8 mouse cellular contexts compared by ENCODE assay signal in genomic region chr19:8988346-8989065, GRCm38 (mm10). TPM values are rescaled to one million over a fixed set of nuclear protein-coding genes. Genes with fewer than 3 reads are reported as not detected.
DNase-seq lines count a peak whose midpoint lies in the region; ATAC-seq and TF ChIP-seq lines count a peak whose summit lies in the region.

No protein-coding gene starts in this region.

- peaks cover 68% of the 10 kb centered on the region for H3K4me1 ChIP-seq in lung, embryonic 16.5 days (replicated peaks; ENCODE audit: control insufficient read depth, insufficient read depth, low read length)
- peaks cover 66% of the 10 kb centered on the region for H3K4me1 ChIP-seq in forebrain, embryonic 13.5 days
- peaks cover 48% of the 10 kb centered on the region for H3K4me1 ChIP-seq in small intestine, adult 2 months (ENCODE audit: control insufficient read depth, insufficient read depth, insufficient read length, low read length)

- no peaks in the 10 kb centered on the region for H3K9me3 ChIP-seq in lung, embryonic 16.5 days (ENCODE audit: control insufficient read depth, low read length)
- H3K9me3 ChIP-seq in forebrain, embryonic 13.5 days (replicated peaks), result no peaks in the 10 kb centered on the region

- peak overlapping the region; percentile 95 for H3K27ac ChIP-seq in lung, embryonic 16.5 days (ENCODE audit: low read length)
- no peak overlapping the region for H3K27ac ChIP-seq in forebrain, embryonic 13.5 days
- H3K27ac ChIP-seq in small intestine, adult 2 months (ENCODE audit: insufficient read depth, low read depth, low read length), result peak overlapping the region; percentile 94

- peak overlapping the region; percentile 88 for H3K9ac ChIP-seq in lung, embryonic 16.5 days (ENCODE audit: low read length)
- peak overlapping the region; percentile 64; the same call in 1 of the 2 replicates for H3K9ac ChIP-seq in forebrain, embryonic 13.5 days

- no peak for DNase-seq in lung, postnatal 14 days
- DNase-seq in kidney, postnatal 10 days, result peak; percentile 44
- no peak for DNase-seq in right cerebral cortex, postnatal 14 days
- no peak for DNase-seq in retina, embryonic 14.5 days (ENCODE audit: low spot score)
- DNase-seq in urinary bladder, postnatal 4 days (ENCODE audit: low spot score in 2 of 2), result no peak

- 27% methylated on average over 15 of the region's 15 CpGs for WGBS in lung, embryonic 16.5 days
- 20% methylated on average over 15 of the region's 15 CpGs for WGBS in forebrain, embryonic 13.5 days
- 41% methylated on average over 15 of the region's 15 CpGs for WGBS in small intestine, adult 2 months

- peak overlapping the region; percentile 66 for H3K4me2 ChIP-seq in lung, embryonic 16.5 days (ENCODE audit: low read depth, low read length)
- peak overlapping the region; percentile 95 for H3K4me2 ChIP-seq in forebrain, embryonic 13.5 days

- H3K27me3 ChIP-seq in lung, embryonic 16.5 days (ENCODE audit: control insufficient read depth, insufficient read depth, low read depth, low read length), result no peaks in the 10 kb centered on the region
- H3K27me3 ChIP-seq in forebrain, embryonic 13.5 days, result peaks cover 42% of the 10 kb centered on the region
- H3K27me3 ChIP-seq in small intestine, adult 2 months (ENCODE audit: control insufficient read depth, insufficient read depth, low read length), result no peaks in the 10 kb centered on the region

- peak; percentile 7; the same call in 1 of the 2 replicates for TF ChIP-seq CTCF in small intestine, adult 2 months (IDR thresholded peaks at IDR 0.05; ENCODE audit: extremely low read depth, insufficient read length, insufficient replicate concordance, low read depth, low read length)

- no peak for ATAC-seq in lung, embryonic 16.5 days (ENCODE audit: low read depth)
- no peak for ATAC-seq in forebrain, embryonic 13.5 days

- no peaks in the 10 kb centered on the region for H3K36me3 ChIP-seq in lung, embryonic 16.5 days (ENCODE audit: control insufficient read depth, insufficient read depth, low read length)
- no peaks in the 10 kb centered on the region for H3K36me3 ChIP-seq in forebrain, embryonic 13.5 days (ENCODE audit: poor library complexity, severe bottlenecking)
- H3K36me3 ChIP-seq in small intestine, adult 2 months (ENCODE audit: control insufficient read depth, insufficient read depth, low read length), result peaks cover 1% of the 10 kb centered on the region; the same call in 1 of the 2 replicates

- peak overlapping the region; percentile 79 for H3K4me3 ChIP-seq in lung, embryonic 16.5 days (ENCODE audit: low read length)
- H3K4me3 ChIP-seq in forebrain, embryonic 13.5 days, result peak overlapping the region; percentile 51
- peak overlapping the region; percentile 73 for H3K4me3 ChIP-seq in small intestine, adult 2 months (ENCODE audit: low read depth, low read length)

- TF ChIP-seq POLR2A in small intestine, adult 2 months (IDR thresholded peaks at IDR 0.05; ENCODE audit: low read depth, low read length), result no peak

RNA-seq across cellular contexts. Expression of gene Ahnak, which starts 0.6 kb away (rescaled TPM):
- 30.5 and 31.0 TPM in 2 replicates for polyA plus RNA-seq in lung, embryonic 16.5 days (2015; fragmentation: Nextera tagmentation; extraction: Ambion mirVana)
- 2.8 and 3.0 TPM in 2 replicates for polyA plus RNA-seq in forebrain, embryonic 13.5 days (2015; fragmentation: Nextera tagmentation; extraction: Ambion mirVana)
- 5.1 and 14.7 TPM in 2 replicates for polyA plus RNA-seq in small intestine, adult 2 months (2012; rRNA removed)

RNA-seq across cellular contexts. Expression of gene Eef1g, which starts 21.7 kb away (rescaled TPM):
- 366 TPM in 2 replicates for polyA plus RNA-seq in lung, embryonic 16.5 days (2015; fragmentation: Nextera tagmentation; extraction: Ambion mirVana)
- polyA plus RNA-seq in forebrain, embryonic 13.5 days (2015; fragmentation: Nextera tagmentation; extraction: Ambion mirVana), result 369 and 373 TPM in 2 replicates
- 90.2 and 129 TPM in 2 replicates for polyA plus RNA-seq in small intestine, adult 2 months (2012; rRNA removed)

RNA-seq across cellular contexts. Expression of gene Tut1, which starts 34.9 kb away (rescaled TPM):
- polyA plus RNA-seq in lung, embryonic 16.5 days (2015; fragmentation: Nextera tagmentation; extraction: Ambion mirVana), result 27.5 and 28.9 TPM in 2 replicates
- polyA plus RNA-seq in forebrain, embryonic 13.5 days (2015; fragmentation: Nextera tagmentation; extraction: Ambion mirVana), result 35.3 and 36.7 TPM in 2 replicates
- 5.6 and 13.2 TPM in 2 replicates for polyA plus RNA-seq in small intestine, adult 2 months (2012; rRNA removed)

RNA-seq across cellular contexts. Expression of gene Mta2, which starts 46.8 kb away (rescaled TPM):
- polyA plus RNA-seq in lung, embryonic 16.5 days (2015; fragmentation: Nextera tagmentation; extraction: Ambion mirVana), result 149 and 164 TPM in 2 replicates
- 178 and 180 TPM in 2 replicates for polyA plus RNA-seq in forebrain, embryonic 13.5 days (2015; fragmentation: Nextera tagmentation; extraction: Ambion mirVana)
- polyA plus RNA-seq in small intestine, adult 2 months (2012; rRNA removed), result 15.0 and 21.7 TPM in 2 replicates

RNA-seq across cellular contexts. Expression of gene Eml3, which starts 59.2 kb away (rescaled TPM):
- 31.0 and 32.2 TPM in 2 replicates for polyA plus RNA-seq in lung, embryonic 16.5 days (2015; fragmentation: Nextera tagmentation; extraction: Ambion mirVana)
- 8.9 and 9.6 TPM in 2 replicates for polyA plus RNA-seq in forebrain, embryonic 13.5 days (2015; fragmentation: Nextera tagmentation; extraction: Ambion mirVana)
- polyA plus RNA-seq in small intestine, adult 2 months (2012; rRNA removed), result 18.4 and 32.2 TPM in 2 replicates
